Mouse (Mus musculus) induced T-regulatory cell, adult 2 months (primary cell): ENCODE measurements around the gene Dmap1.

Experiments
- DNase-seq: peaks from one replicate; pipeline ENCODE4 v3.0.0-alpha.2; 2012; ENCODE audit warnings: low read depth

Gene Dmap1

GRCm38 (mm10) chr4:117656961-117657360, 25.1 kb downstream of the Dmap1 start:
- DNase-seq: no peak

- DNase-seq: no peak
Observed at GRCm38 (mm10) chr4:117655500-117655863, 26.6 kb downstream of the Dmap1 start.

- DNase-seq: no peak
Observed at GRCm38 (mm10) chr4:117654703-117655499, 27.2 kb downstream of the Dmap1 start.

GRCm38 (mm10) chr4:117654016-117654702, 27.9 kb downstream of the Dmap1 start:
- no peak for DNase-seq

- DNase-seq: no peak
Observed at GRCm38 (mm10) chr4:117652727-117653126, 29.3 kb downstream of the Dmap1 start.

GRCm38 (mm10) chr4:117651626-117652101, 30.4 kb downstream of the Dmap1 start:
- DNase-seq: no peak

- no peak for DNase-seq
Observed at GRCm38 (mm10) chr4:117646926-117647755, 34.9 kb downstream of the Dmap1 start.

- no peak for DNase-seq
Observed at GRCm38 (mm10) chr4:117646496-117646895, 35.6 kb downstream of the Dmap1 start.

- no peak for DNase-seq
Observed at GRCm38 (mm10) chr4:117645859-117646258, 36.2 kb downstream of the Dmap1 start.

GRCm38 (mm10) chr4:117645031-117645435, 37.0 kb downstream of the Dmap1 start:
- DNase-seq: no peak

GRCm38 (mm10) chr4:117641804-117642203, 40.3 kb downstream of the Dmap1 start:
- no peak for DNase-seq

GRCm38 (mm10) chr4:117640925-117641703, 41.0 kb downstream of the Dmap1 start:
- DNase-seq: no peak

GRCm38 (mm10) chr4:117636891-117637613, 45.0 kb downstream of the Dmap1 start:
- no peak for DNase-seq

GRCm38 (mm10) chr4:117636152-117636551, 45.9 kb downstream of the Dmap1 start:
- DNase-seq: no peak

- DNase-seq: no peak
Observed at GRCm38 (mm10) chr4:117634642-117635041, 47.4 kb downstream of the Dmap1 start.

GRCm38 (mm10) chr4:117633527-117633926, 48.5 kb downstream of the Dmap1 start:
- DNase-seq: no peak

GRCm38 (mm10) chr4:117630053-117630670, 51.9 kb downstream of the Dmap1 start:
- no peak for DNase-seq

- no peak for DNase-seq
Observed at GRCm38 (mm10) chr4:117628464-117628863, 53.6 kb downstream of the Dmap1 start.
